13 mouse cellular contexts compared by ENCODE assay signal in the genomic region with DNA sequence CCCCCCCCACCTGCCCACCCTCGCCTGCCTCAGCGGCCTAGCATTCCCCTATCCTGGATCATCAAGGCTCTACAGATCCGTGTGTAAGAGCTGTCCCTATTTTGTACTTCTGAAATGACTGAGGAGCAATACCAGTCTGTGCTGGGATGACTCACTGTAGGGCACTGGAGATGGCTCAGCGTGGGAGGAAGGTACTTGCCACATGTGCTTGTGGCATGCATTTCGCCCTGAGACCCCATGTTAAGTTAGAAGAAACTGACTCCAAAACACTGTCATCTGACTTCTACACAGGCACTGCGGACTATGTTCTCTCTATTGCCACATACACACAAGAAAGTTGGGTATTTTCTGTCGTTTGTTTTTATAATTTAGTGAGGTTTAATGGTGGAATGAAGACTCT.
DNase-seq lines count a peak whose midpoint lies in the region.
"Had no signal": no experiment of that assay in that cellular context is flagged by ENCODE, and none has a peak within 500 bp of the region (broad histone marks: within the 10 kb centered on the region; RNA-seq: fewer than 3 reads in every experiment).

No protein-coding gene starts in this region.

- DNase-seq in adrenal gland, adult 2 months = peak; percentile 26
- no peak for DNase-seq in adrenal gland, postnatal 14 days
- peak; percentile 33 for DNase-seq in 3T3-L1 (ENCODE audit: low read depth, low spot score)
- DNase-seq in 416B (ENCODE audit: low read depth) = peak; percentile 22
- DNase-seq in frontal cortex, postnatal 25 days (ENCODE audit: low spot score in 2 of 2) = no peak
- DNase-seq in ovary, postnatal 36 days (ENCODE audit: low spot score) = no peak
- DNase-seq: adrenal gland, adult 8-10 months; cerebellum, adult 11 months; cerebellum, adult 18-20 months; cerebellum, adult 8-10 months; cerebellum, adult 9-11 months; cerebellum, postnatal 14 days; forebrain, postnatal 0 days had no signal

Comparison
In these comparisons a context has a peak if more than half of its experiments do, and no peak if none do; other contexts are left out.
1. DNase-seq: peak in adrenal gland, adult 2 months (single experiment), 3T3-L1 (single experiment) and 416B (single experiment); none in adrenal gland, postnatal 14 days (single experiment), frontal cortex, postnatal 25 days (0 of 2) and ovary, postnatal 36 days (single experiment).